Mouse (Mus musculus): ENCODE results near the gene Cdv3. TPM values are rescaled to one million over a fixed set of nuclear protein-coding genes. Genes with fewer than 3 reads are reported as not detected.

The Cdv3 gene
- 101 and 110 TPM in 2 replicates for polyA plus RNA-seq (2016; fragmentation: Nextera tagmentation; extraction: Ambion mirVana)

DNA sequence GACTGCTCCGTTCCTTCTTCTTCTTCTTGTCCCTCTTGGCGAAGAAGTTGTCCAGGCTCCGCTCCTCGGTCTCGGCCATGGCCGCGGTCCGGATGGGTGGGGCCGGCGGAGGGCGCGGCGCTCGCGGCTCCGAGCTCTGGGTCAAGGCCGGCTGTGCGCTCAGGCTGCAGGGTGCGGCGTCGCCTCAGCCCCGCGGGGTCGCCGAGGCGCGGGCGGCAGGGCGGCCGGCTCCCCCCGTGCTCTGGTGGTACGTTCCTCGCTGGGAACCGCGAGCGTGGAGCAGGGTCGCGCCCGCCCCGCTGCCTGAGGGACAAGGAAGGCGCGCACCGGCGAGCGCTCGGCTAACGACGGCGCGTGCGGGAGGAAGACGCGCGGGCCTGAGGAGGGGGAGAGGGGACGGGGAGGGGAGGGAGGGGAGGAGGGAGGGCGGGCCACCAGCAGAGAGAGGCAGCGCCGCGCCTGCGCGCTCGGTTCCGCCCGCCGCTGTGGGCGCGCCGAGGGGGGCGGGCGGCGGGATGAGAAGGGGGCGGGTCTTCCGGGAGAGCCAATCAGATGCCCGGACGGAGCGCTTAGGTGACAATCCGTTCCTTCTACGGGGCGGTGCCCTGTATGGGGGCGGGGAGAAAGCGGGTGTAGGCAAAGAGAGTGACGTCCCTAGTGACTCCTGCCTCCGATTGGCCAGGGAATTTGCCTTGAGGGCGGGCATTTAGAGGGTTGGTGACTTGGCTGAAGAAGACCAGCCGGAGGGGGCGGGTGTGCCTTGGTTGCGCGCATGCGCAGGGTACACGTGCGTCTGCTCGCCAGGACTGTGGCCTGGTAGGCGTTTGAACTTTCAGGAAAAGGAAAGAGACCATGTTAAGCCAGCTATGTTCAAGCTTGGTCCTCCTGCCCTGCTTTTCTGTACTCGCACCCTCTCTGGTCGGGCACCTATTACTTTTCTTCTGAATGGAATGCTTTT is at the start of gene Cdv3:
Cdv3 (minus strand) TSS at position 551 of the 958 bp plus-strand sequence.
- no peaks in the 10 kb centered on the region for H3K27me3 ChIP-seq
- no peaks in the 10 kb centered on the region for H3K9me3 ChIP-seq (replicated peaks)
- peak within 1 kb of the TSS; percentile 92 for H3K4me3 ChIP-seq
- H3K9ac ChIP-seq, result peak within 1 kb of the TSS; percentile 95
- ATAC-seq (ENCODE audit: low FRiP score), result peak; percentile 98
- H3K36me3 ChIP-seq, result 0 out of 2 replicates have a peak, but pooled peaks cover 5% of the 10 kb centered on the region
- H3K4me2 ChIP-seq (replicated peaks), result peak within 1 kb of the TSS; percentile 84
- H3K4me1 ChIP-seq, result peaks cover 26% of the 10 kb centered on the region
- 2% methylated on average over 82 of the region's 95 CpGs for WGBS
- H3K27ac ChIP-seq, result peak within 1 kb of the TSS; percentile 98

DNA sequence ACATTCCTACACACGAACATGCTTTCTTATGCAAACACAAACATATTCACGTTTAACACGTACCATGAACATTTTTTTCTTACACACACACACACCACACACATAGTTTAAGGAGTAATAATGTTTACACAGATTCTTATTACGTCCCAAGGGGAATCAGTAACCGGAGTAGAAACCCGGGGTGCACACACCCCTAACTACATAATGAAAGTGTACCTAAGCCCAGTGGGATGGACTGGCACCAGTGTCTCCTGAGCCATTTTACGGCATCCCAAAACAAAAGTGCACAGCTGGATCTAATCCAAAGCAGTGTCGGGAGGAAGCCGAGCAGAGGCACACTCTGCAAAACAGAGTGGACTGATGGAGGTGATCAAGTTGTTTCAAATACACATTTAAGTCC is 47.8 kb upstream of the Cdv3 start:
- Histone ChIP-seq H3K4me1 (peaks cover 11% of the 10 kb centered on the region; the same call in 1 of the 2 replicates), H3K36me3 (no peaks in the 10 kb centered on the region), H3K9ac (no peak overlapping the region), H3K4me2 (replicated peaks) (no peak overlapping the region), H3K9me3 (replicated peaks) (no peaks in the 10 kb centered on the region), H3K27ac (no peak overlapping the region), H3K4me3 (no peak overlapping the region), H3K27me3 (no peaks in the 10 kb centered on the region)
- 62% methylated on average over 9 of the region's 9 CpGs for WGBS
- ATAC-seq (ENCODE audit: low FRiP score), result no peak

DNA sequence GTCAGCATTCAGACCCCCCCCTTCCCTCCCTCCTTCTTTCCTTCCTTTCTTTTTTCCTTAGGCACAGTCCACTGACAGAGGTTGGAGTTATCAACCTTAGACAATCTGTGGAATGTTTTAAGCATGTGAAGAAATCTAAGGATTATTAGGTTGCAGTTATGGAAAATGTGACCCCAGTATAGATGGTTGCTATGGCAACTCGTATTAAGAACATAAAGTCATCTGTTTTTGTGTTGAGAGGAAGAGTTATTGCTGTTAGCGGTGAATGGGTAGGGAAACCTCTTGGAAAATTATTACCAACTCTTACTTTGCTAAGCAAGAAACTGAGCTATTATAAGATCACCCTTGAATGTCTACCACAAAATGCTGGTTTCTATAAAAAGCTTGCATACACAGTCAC is 43.5 kb upstream of the Cdv3 start:
- no peaks in the 10 kb centered on the region for H3K27me3 ChIP-seq
- 94% methylated on average over 2 of the region's 2 CpGs for WGBS
- no peak overlapping the region for H3K4me2 ChIP-seq (replicated peaks)
- no peak for ATAC-seq (ENCODE audit: low FRiP score)
- H3K9ac ChIP-seq, result no peak overlapping the region
- H3K4me3 ChIP-seq, result no peak overlapping the region
- H3K27ac ChIP-seq, result no peak overlapping the region
- peaks cover 8% of the 10 kb centered on the region; the same call in 1 of the 2 replicates for H3K4me1 ChIP-seq
- H3K36me3 ChIP-seq, result no peaks in the 10 kb centered on the region
- no peaks in the 10 kb centered on the region for H3K9me3 ChIP-seq (replicated peaks)

DNA sequence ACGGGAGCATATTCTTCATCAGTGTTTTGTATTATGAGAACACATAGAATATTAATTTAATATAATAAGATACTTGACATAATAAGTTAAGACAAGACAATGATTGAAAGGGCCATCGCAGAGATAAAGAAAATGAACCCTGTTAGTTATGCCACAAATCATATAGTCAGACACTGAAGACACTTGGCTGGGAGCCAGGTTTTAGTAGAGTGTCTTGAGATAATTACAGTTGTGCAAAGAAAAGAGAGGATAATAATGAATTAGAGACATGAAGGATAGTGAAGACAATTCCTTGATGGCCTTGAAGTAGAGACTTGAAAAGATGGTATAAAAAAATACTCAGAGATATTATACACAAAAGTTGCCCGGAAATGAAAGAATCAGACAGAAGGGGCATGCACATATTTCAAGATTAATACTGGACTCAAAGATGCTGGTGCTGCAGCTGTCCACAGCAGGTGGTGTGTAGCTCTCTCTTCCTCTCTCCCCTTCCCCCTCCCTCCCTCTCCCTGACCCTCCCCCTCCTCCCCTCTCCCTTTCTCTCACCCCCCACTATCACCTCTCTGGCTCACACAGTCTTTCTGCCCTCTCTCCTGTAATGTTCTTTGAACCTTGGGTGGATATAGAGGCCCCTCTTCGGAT is 42.6 kb upstream of the Cdv3 start:
- H3K27ac ChIP-seq, result peak overlapping the region; percentile 62
- H3K4me1 ChIP-seq, result peaks cover 5% of the 10 kb centered on the region; the same call in 1 of the 2 replicates
- WGBS, result 60% methylated on average over 4 of the region's 4 CpGs
- no peak for ATAC-seq (ENCODE audit: low FRiP score)
- H3K4me3 ChIP-seq, result no peak overlapping the region
- H3K27me3 ChIP-seq, result no peaks in the 10 kb centered on the region
- H3K36me3 ChIP-seq, result no peaks in the 10 kb centered on the region
- no peak overlapping the region for H3K4me2 ChIP-seq (replicated peaks)
- H3K9ac ChIP-seq, result no peak overlapping the region
- H3K9me3 ChIP-seq (replicated peaks), result no peaks in the 10 kb centered on the region

DNA sequence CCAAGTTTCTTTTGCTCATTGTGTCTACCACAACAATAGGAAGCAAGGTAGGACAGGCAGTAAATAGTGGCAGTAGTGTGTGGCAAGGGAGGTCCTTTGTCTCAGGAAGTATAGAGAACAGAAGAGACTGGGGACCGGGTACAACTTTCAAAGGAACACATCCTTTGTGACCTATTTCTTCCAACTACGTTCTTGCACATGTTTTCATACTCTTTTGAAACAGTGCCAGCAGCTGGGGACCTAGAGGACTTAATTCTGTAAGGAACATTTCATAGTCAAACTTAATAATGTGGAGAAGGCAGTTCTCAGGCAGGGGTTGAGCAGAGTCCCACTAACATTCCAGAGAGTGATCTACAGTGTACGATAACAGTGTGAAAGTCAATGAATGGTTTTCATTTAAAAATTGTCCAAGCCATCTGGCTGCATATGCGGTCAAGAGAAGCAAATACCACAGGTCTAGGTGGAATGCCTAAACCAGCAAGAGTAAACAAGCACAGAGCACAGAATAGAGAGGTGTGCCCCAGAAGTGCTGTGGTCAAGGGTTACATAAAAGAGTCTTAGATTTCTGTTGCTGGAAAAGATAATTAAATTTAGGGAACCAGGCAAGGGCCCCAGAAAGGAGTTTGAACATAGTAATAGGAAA is 37.8 kb upstream of the Cdv3 start:
- Histone ChIP-seq H3K27me3 (no peaks in the 10 kb centered on the region), H3K9me3 (replicated peaks) (0 out of 2 replicates have a peak, but pooled peaks cover 7% of the 10 kb centered on the region), H3K36me3 (no peaks in the 10 kb centered on the region), H3K9ac (no peak overlapping the region), H3K27ac (no peak overlapping the region), H3K4me2 (replicated peaks) (no peak overlapping the region), H3K4me1 (peaks cover 1% of the 10 kb centered on the region; the same call in 1 of the 2 replicates), H3K4me3 (no peak overlapping the region)
- no peak for ATAC-seq (ENCODE audit: low FRiP score)
- WGBS, result 61% methylated on average over 4 of the region's 4 CpGs

DNA sequence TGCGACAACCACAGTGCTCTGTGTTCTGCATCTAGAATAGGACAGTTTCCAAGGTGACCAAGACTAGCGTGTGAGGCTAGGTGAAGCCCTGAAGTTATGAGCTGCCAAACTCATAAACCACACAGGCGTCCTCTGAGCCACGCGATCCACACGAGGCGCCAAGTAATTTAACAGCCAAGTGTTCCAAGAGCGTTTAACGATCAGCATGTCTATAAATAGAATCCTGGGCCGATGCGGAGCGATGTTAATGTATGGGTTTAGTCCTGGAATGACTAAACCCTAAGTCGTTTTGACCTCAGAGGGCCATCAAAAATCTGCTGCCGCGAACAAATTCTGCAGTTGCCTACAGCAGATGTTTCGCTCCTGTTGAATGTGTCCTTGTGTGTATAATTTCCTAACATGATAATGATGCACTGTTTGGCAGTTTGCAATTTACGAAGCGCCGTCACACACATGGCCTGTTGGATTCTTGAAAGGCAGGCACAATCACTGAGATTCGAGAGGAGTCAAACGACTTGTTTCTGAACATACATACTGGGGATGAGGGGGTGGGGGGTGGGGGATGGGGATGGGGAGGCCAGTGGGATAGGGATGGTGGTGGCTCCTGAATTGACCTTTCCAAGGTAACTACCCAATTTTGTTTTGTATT is 33.0 kb upstream of the Cdv3 start:
- H3K27me3 ChIP-seq, result no peaks in the 10 kb centered on the region
- H3K27ac ChIP-seq, result no peak overlapping the region
- H3K4me1 ChIP-seq, result no peaks in the 10 kb centered on the region
- ATAC-seq (ENCODE audit: low FRiP score), result no peak
- 0 out of 2 replicates have a peak, but pooled peaks cover 7% of the 10 kb centered on the region for H3K9me3 ChIP-seq (replicated peaks)
- H3K4me2 ChIP-seq (replicated peaks), result no peak overlapping the region
- no peaks in the 10 kb centered on the region for H3K36me3 ChIP-seq
- no peak overlapping the region for H3K9ac ChIP-seq
- H3K4me3 ChIP-seq, result no peak overlapping the region
- 81% methylated on average over 21 of the region's 21 CpGs for WGBS

DNA sequence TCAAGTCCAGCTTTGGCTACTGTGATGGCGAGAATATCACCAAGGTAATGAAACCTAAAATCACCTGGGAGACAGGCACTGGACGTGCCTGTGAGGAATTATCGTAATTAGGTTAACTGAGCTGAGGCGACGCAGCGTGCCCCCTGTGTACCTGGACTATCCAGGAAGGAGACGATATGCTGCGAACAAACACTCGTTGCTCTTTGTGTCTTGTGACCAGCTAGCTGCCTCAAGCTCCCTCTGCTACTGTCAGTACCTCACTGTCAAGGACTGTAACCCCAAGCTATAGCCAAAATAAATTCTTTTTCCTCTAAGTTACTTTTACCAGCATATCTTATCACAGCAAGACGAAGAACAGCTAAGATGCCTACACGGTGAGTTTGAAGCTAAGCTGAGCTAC is 27.6 kb upstream of the Cdv3 start:
- no peak for ATAC-seq (ENCODE audit: low FRiP score)
- no peak overlapping the region for H3K4me3 ChIP-seq
- H3K27ac ChIP-seq, result no peak overlapping the region
- H3K9me3 ChIP-seq (replicated peaks), result no peaks in the 10 kb centered on the region
- H3K9ac ChIP-seq, result no peak overlapping the region
- no peaks in the 10 kb centered on the region for H3K4me1 ChIP-seq
- no peaks in the 10 kb centered on the region for H3K27me3 ChIP-seq
- H3K4me2 ChIP-seq (replicated peaks), result no peak overlapping the region
- no peaks in the 10 kb centered on the region for H3K36me3 ChIP-seq
- WGBS, result 89% methylated on average over 11 of the region's 11 CpGs

DNA sequence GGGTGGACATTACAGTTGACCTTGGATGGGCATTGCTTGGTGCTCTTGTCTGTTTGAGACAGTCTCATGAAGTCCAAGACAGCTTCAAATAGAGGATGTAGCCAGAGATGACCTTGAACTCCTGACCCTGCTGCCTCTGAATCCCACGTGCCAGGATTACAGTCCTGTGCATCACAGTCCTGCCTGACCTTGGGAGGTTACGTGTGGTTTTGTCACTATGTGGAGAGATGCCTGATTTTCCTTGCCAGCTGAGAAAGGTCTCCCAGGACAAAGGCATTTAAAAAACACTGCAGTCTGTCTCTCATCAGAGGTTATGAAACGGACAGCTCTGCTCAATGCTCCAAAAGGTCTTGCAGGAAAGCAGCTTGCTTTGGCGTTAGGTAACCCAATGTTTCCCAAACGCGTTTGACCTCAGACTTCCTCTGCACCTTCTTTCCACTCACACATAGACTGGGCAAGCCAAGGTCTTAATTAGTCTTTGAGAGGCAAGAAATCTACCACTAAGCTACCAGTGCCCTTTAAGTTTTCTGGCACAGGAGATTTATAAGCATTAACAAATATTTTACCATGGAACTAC is 26.2 kb upstream of the Cdv3 start:
- no peak for ATAC-seq (ENCODE audit: low FRiP score)
- Histone ChIP-seq H3K27ac (no peak overlapping the region), H3K9ac (no peak overlapping the region), H3K9me3 (replicated peaks) (no peaks in the 10 kb centered on the region), H3K4me3 (no peak overlapping the region), H3K4me2 (replicated peaks) (no peak overlapping the region), H3K27me3 (no peaks in the 10 kb centered on the region), H3K4me1 (peaks cover 2% of the 10 kb centered on the region; the same call in 1 of the 2 replicates), H3K36me3 (no peaks in the 10 kb centered on the region)
- WGBS, result 74% methylated on average over 6 of the region's 6 CpGs

DNA sequence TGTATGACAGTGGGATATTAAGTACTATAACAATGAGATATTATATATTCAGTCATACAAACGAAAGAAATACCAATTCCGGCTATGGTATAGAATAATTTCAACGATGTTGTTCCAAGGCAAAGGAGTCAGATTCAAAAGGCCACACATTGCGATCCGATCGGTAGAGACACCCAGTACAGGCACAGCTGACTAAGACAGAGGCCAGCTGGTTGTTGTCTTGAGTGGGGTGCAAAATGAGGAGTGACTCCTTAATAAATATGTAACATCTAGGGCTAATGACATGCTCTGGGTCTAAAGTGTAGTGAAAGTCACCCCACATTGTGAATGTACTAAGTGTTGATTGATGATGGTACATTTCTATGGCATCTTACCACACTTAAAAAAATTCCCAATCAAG is 23.6 kb upstream of the Cdv3 start:
- Histone ChIP-seq H3K27me3 (no peaks in the 10 kb centered on the region), H3K27ac (no peak overlapping the region), H3K36me3 (no peaks in the 10 kb centered on the region), H3K9me3 (replicated peaks) (no peaks in the 10 kb centered on the region), H3K4me3 (no peak overlapping the region), H3K9ac (no peak overlapping the region), H3K4me2 (replicated peaks) (no peak overlapping the region), H3K4me1 (peaks cover 7% of the 10 kb centered on the region)
- WGBS, result 93% methylated on average over 6 of the region's 6 CpGs
- no peak for ATAC-seq (ENCODE audit: low FRiP score)

DNA sequence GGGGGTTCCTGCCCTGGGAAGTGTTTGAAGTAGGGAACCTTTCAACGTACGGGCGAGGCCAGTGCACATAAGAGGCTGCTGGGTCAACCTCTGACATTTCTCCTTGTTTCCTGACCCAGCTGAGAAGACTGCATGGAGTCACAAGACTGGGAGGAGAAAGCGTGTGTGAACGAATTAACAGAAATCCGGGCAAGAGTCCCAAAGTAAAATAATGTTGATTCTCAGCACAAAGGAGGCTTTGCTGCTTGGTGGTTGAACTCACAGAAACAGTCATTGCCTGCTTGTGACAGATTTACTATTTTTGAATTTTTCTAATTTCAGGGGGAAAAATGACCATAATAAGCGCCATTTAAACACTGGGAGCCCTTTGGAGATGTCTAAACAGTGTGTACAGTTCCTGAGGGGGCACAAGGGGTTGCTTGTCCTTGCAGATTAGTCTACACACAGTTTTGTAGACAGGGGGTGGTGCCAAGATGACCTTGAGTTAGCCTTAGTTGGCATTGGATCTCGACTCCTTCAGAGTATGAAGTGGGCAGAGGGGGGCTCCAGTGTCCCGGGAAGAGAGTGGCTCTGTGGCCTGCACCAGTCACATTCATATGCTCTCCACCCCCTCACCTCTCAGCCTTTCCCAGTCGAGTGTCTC is 21.5 kb upstream of the Cdv3 start:
- no peak for ATAC-seq (ENCODE audit: low FRiP score)
- no peak overlapping the region for H3K4me2 ChIP-seq (replicated peaks)
- H3K27me3 ChIP-seq, result no peaks in the 10 kb centered on the region
- H3K27ac ChIP-seq, result peak overlapping the region; percentile 23; the same call in 1 of the 2 replicates
- no peaks in the 10 kb centered on the region for H3K36me3 ChIP-seq
- no peaks in the 10 kb centered on the region for H3K9me3 ChIP-seq (replicated peaks)
- WGBS, result 62% methylated on average over 10 of the region's 10 CpGs
- no peak overlapping the region for H3K4me3 ChIP-seq
- peaks cover 7% of the 10 kb centered on the region for H3K4me1 ChIP-seq
- H3K9ac ChIP-seq, result no peak overlapping the region

DNA sequence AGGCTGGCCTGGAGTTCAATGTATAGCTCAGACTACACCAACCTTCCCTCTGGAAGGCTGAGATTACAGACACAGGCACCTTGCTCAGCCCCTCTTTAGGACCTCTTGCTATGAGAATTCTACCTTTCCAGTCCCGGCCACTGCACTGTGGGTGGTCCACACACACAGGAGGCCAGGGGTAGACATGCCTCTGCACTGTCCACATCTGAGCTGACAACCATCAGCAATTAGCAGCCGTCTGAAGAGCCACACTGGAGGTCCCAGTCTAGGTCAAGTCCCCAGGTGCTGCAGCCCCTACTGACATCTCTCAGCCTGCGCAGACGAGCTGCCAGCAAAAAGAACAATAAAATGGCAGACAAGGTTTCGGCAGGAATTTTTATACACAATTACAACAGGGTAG is 20.9 kb upstream of the Cdv3 start:
- 36% methylated on average over 5 of the region's 5 CpGs for WGBS
- Histone ChIP-seq H3K4me2 (replicated peaks) (no peak overlapping the region), H3K9me3 (replicated peaks) (no peaks in the 10 kb centered on the region), H3K4me3 (no peak overlapping the region), H3K4me1 (peaks cover 7% of the 10 kb centered on the region), H3K36me3 (no peaks in the 10 kb centered on the region), H3K27ac (0 out of 2 replicates have a peak overlapping the region, but pooled peaks have one; percentile 23), H3K27me3 (no peaks in the 10 kb centered on the region), H3K9ac (no peak overlapping the region)
- no peak for ATAC-seq (ENCODE audit: low FRiP score)

All from hindbrain, embryonic 12.5 days (tissue).